19 mouse cellular contexts compared by ENCODE assay signal in the genomic region with DNA sequence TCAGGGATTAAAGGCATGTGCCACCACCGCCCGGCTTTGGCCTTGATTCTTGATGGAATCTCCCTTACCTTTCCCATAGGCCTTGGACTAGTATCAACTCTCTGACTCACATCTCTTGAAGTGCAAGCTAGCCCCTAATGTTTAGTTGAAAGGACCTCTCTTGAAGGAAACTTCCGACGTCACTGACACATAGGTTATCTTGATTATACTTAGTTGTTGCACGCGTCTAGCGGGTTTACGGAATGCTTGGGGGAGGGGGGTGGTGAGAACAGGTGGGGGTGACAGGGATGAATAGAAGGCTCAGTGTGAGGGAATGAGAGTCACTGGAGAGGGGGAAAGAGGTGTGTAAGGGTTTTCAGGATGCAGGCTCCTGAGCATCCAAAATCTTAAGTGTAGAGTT. TPM values are rescaled to one million over a fixed set of nuclear protein-coding genes. Genes with fewer than 3 reads are reported as not detected.
DNase-seq lines count a peak whose midpoint lies in the region; ATAC-seq and TF ChIP-seq lines count a peak whose summit lies in the region.
"Had no signal": no experiment of that assay in that cellular context is flagged by ENCODE, and none has a peak within 500 bp of the region (broad histone marks: within the 10 kb centered on the region; RNA-seq: fewer than 3 reads in every experiment).

No protein-coding gene starts in this region.

- WGBS in liver, embryonic 12.5 days (ENCODE audit: insufficient replicate concordance): 90% methylated on average over 8 of the region's 8 CpGs
- WGBS in liver, postnatal 0 days (ENCODE audit: insufficient replicate concordance): 90% methylated on average over 8 of the region's 8 CpGs

- no peak overlapping the region for H3K4me3 ChIP-seq in liver, embryonic 12.5 days
- H3K4me3 ChIP-seq in liver, postnatal 0 days (ENCODE audit: low read depth, low read length): no peak overlapping the region

- DNase-seq in heart, adult 11 months: peak; percentile 69
- no peak for DNase-seq in heart, adult 18-20 months
- no peak for DNase-seq in liver, postnatal 0 days
- peak; percentile 33 for DNase-seq in 3T3-L1 (ENCODE audit: low read depth, low spot score)
- peak; percentile 19 for DNase-seq in induced T-regulatory cell, adult 2 months (ENCODE audit: low read depth)
- DNase-seq in lung, postnatal 25 days (ENCODE audit: low spot score): no peak

- H3K27ac ChIP-seq in liver, embryonic 12.5 days: no peak overlapping the region
- no peak overlapping the region for H3K27ac ChIP-seq in liver, postnatal 0 days (ENCODE audit: low read depth)

- peak overlapping the region; percentile 90 for H3K4me2 ChIP-seq in liver, embryonic 12.5 days
- no peak overlapping the region for H3K4me2 ChIP-seq in liver, postnatal 0 days (ENCODE audit: low read depth, low read length)

- H3K9me3 ChIP-seq in liver, embryonic 12.5 days (replicated peaks): no peaks in the 10 kb centered on the region
- H3K9me3 ChIP-seq in liver, postnatal 0 days (ENCODE audit: low read length): no peaks in the 10 kb centered on the region
- H3K9me3 ChIP-seq: embryonic facial prominence, embryonic 12.5 days; G1E; heart, embryonic 12.5 days had no signal

- peaks cover 25% of the 10 kb centered on the region for H3K36me3 ChIP-seq in liver, embryonic 12.5 days
- H3K36me3 ChIP-seq in liver, postnatal 0 days (replicated peaks; ENCODE audit: insufficient read depth, low read length): peaks cover 11% of the 10 kb centered on the region

- no peak overlapping the region for H3K9ac ChIP-seq in liver, embryonic 12.5 days
- H3K9ac ChIP-seq in liver, postnatal 0 days (replicated peaks): no peak overlapping the region

- H3K4me1 ChIP-seq in liver, embryonic 12.5 days: peaks cover 22% of the 10 kb centered on the region
- peaks cover 8% of the 10 kb centered on the region for H3K4me1 ChIP-seq in liver, postnatal 0 days (ENCODE audit: insufficient read depth)

- H3K27me3 ChIP-seq in liver, embryonic 12.5 days (replicated peaks): peaks cover 10% of the 10 kb centered on the region
- H3K27me3 ChIP-seq in liver, postnatal 0 days (ENCODE audit: insufficient read depth, low read length): peaks cover 3% of the 10 kb centered on the region; the same call in 1 of the 2 replicates

- no peak for TF ChIP-seq EP300 in liver, postnatal 0 days (IDR thresholded peaks at IDR 0.05; ENCODE audit: low read depth)

- TF ChIP-seq CTCF in liver, postnatal 0 days (IDR thresholded peaks at IDR 0.05; ENCODE audit: low read depth): no peak

- no peak for ATAC-seq in liver, embryonic 12.5 days
- ATAC-seq in liver, postnatal 0 days: no peak

RNA-seq across cellular contexts. Expression of gene Bloc1s2, which starts 0.7 kb away (rescaled TPM):
- total RNA-seq in heart, adult 18-20 months (2021): 10 to 100 TPM; 19.0 to 24.3 TPM
- 54.7 and 61.6 TPM in 2 replicates for polyA plus RNA-seq in liver, embryonic 12.5 days (2016; fragmentation: Nextera tagmentation; extraction: Ambion mirVana)
- 31.6 and 33.2 TPM in 2 replicates for polyA plus RNA-seq in liver, postnatal 0 days (2015; fragmentation: Nextera tagmentation; extraction: Ambion mirVana)

RNA-seq across cellular contexts. Expression of gene Cwf19l1, which starts 11.3 kb away (rescaled TPM):
- total RNA-seq in heart, adult 18-20 months (2021): 1 to 10 TPM; 9.0 to 9.1 TPM
- 25.3 and 26.3 TPM in 2 replicates for polyA plus RNA-seq in liver, embryonic 12.5 days (2016; fragmentation: Nextera tagmentation; extraction: Ambion mirVana)
- 12.3 and 12.6 TPM in 2 replicates for polyA plus RNA-seq in liver, postnatal 0 days (2015; fragmentation: Nextera tagmentation; extraction: Ambion mirVana)

RNA-seq across cellular contexts. Expression of gene Chuk, which starts 39.7 kb away (rescaled TPM):
- total RNA-seq in heart, adult 18-20 months (2021): 10 to 100 TPM; 25.8 to 28.0 TPM
- polyA plus RNA-seq in liver, embryonic 12.5 days (2016; fragmentation: Nextera tagmentation; extraction: Ambion mirVana): 30.5 and 30.8 TPM in 2 replicates
- polyA plus RNA-seq in liver, postnatal 0 days (2015; fragmentation: Nextera tagmentation; extraction: Ambion mirVana): 27.7 and 29.6 TPM in 2 replicates

RNA-seq across cellular contexts. Expression of gene Pkd2l1, which starts 45.3 kb away (rescaled TPM):
- not detected for total RNA-seq in heart, adult 18-20 months (2021)
- polyA plus RNA-seq in liver, embryonic 12.5 days (2016; fragmentation: Nextera tagmentation; extraction: Ambion mirVana): not detected in 2 replicates
- not detected in 2 replicates for polyA plus RNA-seq in liver, postnatal 0 days (2015; fragmentation: Nextera tagmentation; extraction: Ambion mirVana)
- total RNA-seq: adrenal gland, adult 8-10 months; G1E; gastrocnemius, adult 8-10 months; gastrocnemius, postnatal 36 days; heart, adult 2 months; heart, postnatal 36 days had no signal
- polyA plus RNA-seq: CD4-positive, CD25-positive, alpha-beta regulatory T cell, adult 4 months; embryonic facial prominence, embryonic 12.5 days; G1E; heart, adult 2 months; heart, embryonic 12.5 days; heart, embryonic 16.5 days; intestine, postnatal 0 days had no signal

RNA-seq across cellular contexts. Expression of gene Scd3, which starts 56.1 kb away (rescaled TPM):
- not detected for total RNA-seq in heart, adult 18-20 months (2021)
- polyA plus RNA-seq in liver, embryonic 12.5 days (2016; fragmentation: Nextera tagmentation; extraction: Ambion mirVana): 0.29 TPM in 1 of 2 replicates, not detected in the other
- polyA plus RNA-seq in liver, postnatal 0 days (2015; fragmentation: Nextera tagmentation; extraction: Ambion mirVana): not detected in 2 replicates
- total RNA-seq: gastrocnemius, adult 8-10 months; gastrocnemius, postnatal 36 days; heart, postnatal 36 days had no signal
- polyA plus RNA-seq: CD4-positive, CD25-positive, alpha-beta regulatory T cell, adult 4 months; G1E; heart, embryonic 12.5 days; inflammation-experienced regulatory T-cells, adult 6 months; intestine, postnatal 0 days had no signal

Comparison
In these comparisons a context has a peak if more than half of its experiments do, and no peak if none do; other contexts are left out.
1. DNase-seq: peak in heart, adult 11 months (single experiment), 3T3-L1 (single experiment) and induced T-regulatory cell, adult 2 months (single experiment); none in heart, adult 18-20 months (0 of 2), liver, postnatal 0 days (single experiment) and lung, postnatal 25 days (single experiment).